Comparison of ENCODE assay signal across 11 mouse cellular contexts in genomic region chr2:135918116-135918515, GRCm38 (mm10).
"Had no signal": no experiment of that assay in that cellular context is flagged by ENCODE, and none has a peak within 500 bp of the region (broad histone marks: within the 10 kb centered on the region; RNA-seq: fewer than 3 reads in every experiment).

No protein-coding gene starts in this region.

- H3K4me3 ChIP-seq: liver, embryonic 13.5 days; midbrain, embryonic 13.5 days; stomach, embryonic 15.5 days had no signal

- DNase-seq: kidney, adult 8-10 months; kidney, postnatal 10 days; left cerebral cortex, postnatal 4 days; liver; liver, embryonic 13.5 days; lung, adult 18-20 months; right cerebral cortex, postnatal 14 days; thymus, adult 2 months; thymus, postnatal 25 days had no signal

- ATAC-seq: midbrain, embryonic 13.5 days had no signal

- H3K4me1 ChIP-seq: liver, embryonic 13.5 days; midbrain, embryonic 13.5 days; stomach, embryonic 15.5 days had no signal

- H3K27me3 ChIP-seq: liver, embryonic 13.5 days; midbrain, embryonic 13.5 days; stomach, embryonic 15.5 days had no signal

- H3K9ac ChIP-seq: liver, embryonic 13.5 days; midbrain, embryonic 13.5 days; stomach, embryonic 15.5 days had no signal

- H3K9me3 ChIP-seq: liver, embryonic 13.5 days; midbrain, embryonic 13.5 days; stomach, embryonic 15.5 days had no signal

- H3K27ac ChIP-seq: liver, embryonic 13.5 days; midbrain, embryonic 13.5 days; stomach, embryonic 15.5 days had no signal

- H3K36me3 ChIP-seq: liver, embryonic 13.5 days; midbrain, embryonic 13.5 days; stomach, embryonic 15.5 days had no signal

- H3K4me2 ChIP-seq: liver, embryonic 13.5 days; midbrain, embryonic 13.5 days; stomach, embryonic 15.5 days had no signal
